Mouse (Mus musculus): Measurements from ENCODE around the gene Cct2.

Gene Cct2

GRCm38 (mm10) chr10:117063254-117064021, at the start of gene Cct2:
Cct2 (minus strand) TSS chr10:117063814.
- DNase-seq (ENCODE audit: low spot score): peak; percentile 83

- DNase-seq (ENCODE audit: low spot score): no peak
Measured at GRCm38 (mm10) chr10:117112545-117112944, 48.9 kb upstream of the Cct2 start.

GRCm38 (mm10) chr10:117111455-117111854, 47.8 kb upstream of the Cct2 start:
- DNase-seq (ENCODE audit: low spot score): no peak

- no peak for DNase-seq (ENCODE audit: low spot score)
Measured at GRCm38 (mm10) chr10:117110271-117110670, 46.7 kb upstream of the Cct2 start.

DNA sequence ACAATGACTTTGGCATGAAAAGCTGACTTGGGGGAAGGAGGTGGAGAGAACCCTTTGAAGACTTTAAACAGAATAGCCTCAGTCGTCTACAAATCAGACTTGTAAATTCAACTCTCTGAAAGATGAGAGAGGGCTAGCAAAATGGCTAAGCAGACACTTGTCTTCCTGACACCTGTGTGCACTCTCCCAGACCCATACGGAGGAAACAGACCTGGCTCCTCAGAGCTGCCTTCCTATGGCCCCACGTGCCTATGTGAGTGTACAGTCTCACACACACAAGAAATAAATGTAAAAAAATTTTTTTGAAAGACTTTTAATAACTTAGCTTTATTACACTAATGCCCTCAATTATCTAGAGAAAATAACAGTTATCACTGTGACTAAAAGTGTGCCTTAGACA, 43.1 kb upstream of the Cct2 start:
- no peak for DNase-seq (ENCODE audit: low spot score)

DNA sequence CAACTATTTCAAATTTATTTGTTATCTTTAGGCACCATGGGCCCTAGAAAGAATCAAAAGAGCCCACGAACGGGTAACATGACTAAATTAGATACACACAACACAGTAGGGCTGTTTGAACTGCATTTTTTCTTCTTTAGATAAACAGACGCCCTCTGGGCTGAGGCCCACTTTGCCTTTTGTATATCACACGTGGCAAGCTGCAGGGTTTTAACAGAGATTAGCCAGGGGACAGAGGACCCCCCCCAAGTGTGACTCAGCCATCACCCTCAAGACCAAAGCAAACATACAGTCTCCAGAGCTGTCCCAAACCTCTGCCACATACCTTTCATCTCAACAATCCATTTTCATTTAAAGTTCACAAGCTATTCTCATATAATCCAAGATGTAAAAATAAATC, 42.6 kb upstream of the Cct2 start:
- no peak for DNase-seq (ENCODE audit: low spot score)

DNA sequence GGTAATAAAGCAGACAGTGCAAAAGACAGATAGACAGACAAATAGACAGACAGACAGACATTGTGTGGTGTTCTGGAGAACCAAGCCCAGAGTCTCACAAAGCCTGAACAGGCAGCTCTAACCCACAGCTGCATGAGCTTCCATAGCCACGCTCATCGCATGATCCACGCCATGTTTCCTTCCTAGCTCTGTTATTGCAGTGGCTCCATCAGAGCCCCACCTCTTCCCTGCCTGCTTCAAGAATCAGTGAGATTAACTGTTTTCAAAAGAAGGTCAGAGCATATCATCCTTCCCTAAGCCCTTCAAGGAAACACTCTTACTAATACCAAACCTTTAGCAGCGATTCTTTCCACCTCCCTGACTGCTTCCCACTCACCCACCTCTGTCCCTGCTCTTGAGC, 41.4 kb upstream of the Cct2 start:
- no peak for DNase-seq (ENCODE audit: low spot score)

DNA sequence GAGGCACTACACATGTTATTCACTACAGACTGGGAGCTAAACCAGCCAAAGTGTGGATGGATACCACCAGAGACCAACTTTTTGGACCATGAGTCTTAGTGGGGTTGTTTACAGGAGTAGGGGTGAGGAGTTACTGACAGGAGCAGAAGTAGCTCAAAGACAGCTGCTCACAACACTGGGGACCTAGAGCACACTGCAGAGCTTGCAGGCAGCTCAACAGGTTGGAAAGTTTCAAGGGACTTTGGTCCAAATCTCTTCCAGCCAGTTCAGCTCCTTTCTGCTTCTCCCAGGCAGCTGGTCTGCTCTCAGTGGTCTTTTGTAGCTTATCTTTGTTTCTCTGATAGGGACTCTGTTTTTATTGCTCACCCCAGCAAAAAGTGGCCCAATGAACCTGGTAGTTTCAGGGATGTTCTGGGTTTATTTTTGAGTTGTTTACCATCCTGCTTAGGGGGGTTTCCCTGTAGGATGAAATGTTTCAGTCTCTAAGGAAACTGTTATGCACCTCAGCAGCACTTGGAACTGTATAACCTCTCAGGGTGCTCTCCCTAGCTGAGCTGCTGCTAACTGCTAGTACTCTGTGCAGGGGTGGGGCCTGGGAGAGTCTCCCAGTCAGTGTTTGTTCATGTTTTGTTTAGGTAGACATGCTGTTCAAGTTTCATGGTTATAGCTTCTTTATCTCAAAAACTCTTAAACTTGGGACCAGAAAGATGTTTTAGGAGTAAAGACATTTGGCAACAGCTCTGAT, 40.4 kb upstream of the Cct2 start:
- no peak for DNase-seq (ENCODE audit: low spot score)

- DNase-seq (ENCODE audit: low spot score): no peak
Measured at GRCm38 (mm10) chr10:117100175-117100574, 36.6 kb upstream of the Cct2 start.

- no peak for DNase-seq (ENCODE audit: low spot score)
Measured at GRCm38 (mm10) chr10:117097116-117097698, 33.6 kb upstream of the Cct2 start.

DNA sequence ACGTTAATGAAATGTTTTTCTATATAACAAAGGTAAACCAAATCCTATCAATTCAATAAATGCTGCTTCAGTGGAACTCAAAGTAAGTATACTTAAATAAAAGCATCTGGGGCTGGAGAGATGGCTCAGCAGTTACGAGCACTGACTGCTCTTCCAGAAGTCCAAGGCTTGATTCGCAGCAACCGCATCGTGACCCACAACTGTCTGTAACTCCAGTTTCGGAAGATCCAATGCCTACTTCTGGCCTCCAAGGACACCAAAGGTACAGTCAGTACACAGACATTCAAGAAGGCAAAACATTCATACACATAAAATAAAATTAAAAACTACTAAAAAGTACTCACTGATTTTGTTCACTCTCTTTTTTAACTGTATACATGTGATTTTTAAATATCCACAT, 32.5 kb upstream of the Cct2 start:
- DNase-seq (ENCODE audit: low spot score): no peak

DNA sequence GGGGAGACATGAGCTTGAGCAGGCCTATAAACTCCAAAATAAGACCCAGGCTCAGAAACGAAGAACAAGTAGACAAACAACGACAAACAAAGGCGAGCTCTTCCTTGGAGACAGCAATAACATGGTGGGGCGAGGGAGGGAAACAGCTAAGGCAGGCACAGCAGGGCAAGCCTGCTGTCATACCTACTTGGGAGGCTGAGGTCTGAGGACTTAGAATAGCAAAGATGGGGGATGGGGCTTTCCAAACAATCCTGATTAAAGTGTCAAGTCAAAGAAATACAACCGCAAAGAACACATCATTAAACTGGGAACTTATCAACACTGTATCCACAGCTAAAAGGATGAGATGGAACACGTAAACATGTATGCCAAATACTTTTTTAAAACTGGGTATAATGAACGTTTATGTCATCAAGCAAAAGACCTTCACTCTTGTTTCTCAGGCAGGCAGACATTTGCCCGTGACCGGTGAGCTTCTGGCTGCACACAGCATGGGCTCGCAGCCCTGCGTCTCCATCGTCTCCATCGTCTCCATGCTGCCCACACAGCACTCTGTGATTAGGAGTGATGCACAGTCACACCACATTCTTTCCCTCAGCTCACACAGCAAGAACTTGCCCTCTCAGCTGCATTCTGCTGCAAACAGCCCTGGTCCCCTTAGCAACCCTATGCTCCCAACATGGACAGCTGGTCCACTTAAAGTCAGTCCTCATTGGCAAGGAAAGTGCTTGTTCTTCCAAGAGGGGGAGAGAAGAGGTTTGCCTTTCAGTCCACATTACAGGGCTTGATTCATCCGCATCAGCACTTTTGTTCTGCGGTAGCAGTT, 31.1 kb upstream of the Cct2 start:
- DNase-seq (ENCODE audit: low spot score): no peak

- DNase-seq (ENCODE audit: low spot score): no peak
Measured at GRCm38 (mm10) chr10:117089628-117090027, 26.0 kb upstream of the Cct2 start.

GRCm38 (mm10) chr10:117081914-117082359, 18.3 kb upstream of the Cct2 start:
- DNase-seq (ENCODE audit: low spot score): no peak

DNA sequence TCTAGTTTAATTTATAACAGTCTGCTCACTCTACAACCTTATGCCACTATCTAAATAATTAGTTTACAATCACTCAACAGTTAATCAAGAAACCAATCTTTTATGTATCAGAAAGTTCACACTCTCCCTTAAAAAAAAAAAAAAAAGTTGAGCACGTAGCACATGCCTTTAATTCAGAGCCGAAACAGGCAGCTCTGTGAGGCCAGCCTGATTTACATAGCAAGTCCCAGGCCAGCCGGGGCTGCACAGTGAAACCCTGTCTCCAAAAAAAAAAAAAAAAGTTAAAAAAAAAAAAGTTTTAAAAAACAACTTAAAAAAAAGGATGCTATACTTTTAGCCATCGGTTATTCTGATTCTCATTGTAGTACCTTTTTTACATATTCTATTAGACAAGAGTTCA, 17.7 kb upstream of the Cct2 start:
- no peak for DNase-seq (ENCODE audit: low spot score)

- DNase-seq (ENCODE audit: low spot score): no peak
Measured at GRCm38 (mm10) chr10:117078284-117078683, 14.7 kb upstream of the Cct2 start.

DNA sequence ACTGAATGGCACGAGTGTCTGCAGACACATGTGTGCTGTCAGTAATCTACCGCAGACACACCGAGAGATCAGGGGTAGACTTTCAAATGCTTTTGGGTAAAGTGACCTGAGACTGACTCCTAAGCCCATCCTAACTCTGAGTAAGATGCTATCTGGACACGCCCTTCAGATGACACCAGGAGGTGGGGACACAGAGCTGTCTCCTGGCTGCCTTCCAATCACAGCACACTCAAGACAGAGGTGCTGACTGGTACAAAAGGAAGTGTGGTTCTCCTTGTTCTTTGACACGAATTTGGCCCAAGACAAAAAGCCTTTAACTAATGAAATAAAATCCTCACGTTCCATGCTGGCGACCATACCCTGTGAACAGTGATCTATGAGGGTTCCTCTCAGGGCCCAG, 9.6 kb upstream of the Cct2 start:
- no peak for DNase-seq (ENCODE audit: low spot score)

GRCm38 (mm10) chr10:117072191-117072888, 8.7 kb upstream of the Cct2 start:
- no peak for DNase-seq (ENCODE audit: low spot score)

DNA sequence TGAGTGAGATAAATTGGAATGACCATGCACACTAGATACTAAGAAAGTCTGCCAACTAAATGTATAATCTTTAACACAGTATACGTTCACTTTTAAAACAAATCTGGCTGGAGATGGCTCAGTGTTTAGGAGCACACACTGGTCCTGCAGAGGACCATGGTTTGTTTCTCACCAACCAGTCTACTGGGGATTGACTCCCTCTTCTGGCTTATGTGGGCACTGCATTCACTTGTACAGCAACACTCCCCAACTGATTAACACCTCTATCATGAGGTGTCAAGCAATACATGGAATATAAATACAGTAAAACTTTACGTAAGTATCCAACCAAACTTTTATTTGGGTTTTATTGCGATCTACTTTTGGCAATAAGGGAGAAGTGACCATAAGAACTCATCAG, 5.5 kb upstream of the Cct2 start:
- DNase-seq (ENCODE audit: low spot score): no peak

- DNase-seq (ENCODE audit: low spot score): no peak
Measured at GRCm38 (mm10) chr10:117064076-117064475, 462 bp upstream of the Cct2 start.

GRCm38 (mm10) chr10:117062894-117063253, 740 bp downstream of the Cct2 start:
- no peak for DNase-seq (ENCODE audit: low spot score)

DNA sequence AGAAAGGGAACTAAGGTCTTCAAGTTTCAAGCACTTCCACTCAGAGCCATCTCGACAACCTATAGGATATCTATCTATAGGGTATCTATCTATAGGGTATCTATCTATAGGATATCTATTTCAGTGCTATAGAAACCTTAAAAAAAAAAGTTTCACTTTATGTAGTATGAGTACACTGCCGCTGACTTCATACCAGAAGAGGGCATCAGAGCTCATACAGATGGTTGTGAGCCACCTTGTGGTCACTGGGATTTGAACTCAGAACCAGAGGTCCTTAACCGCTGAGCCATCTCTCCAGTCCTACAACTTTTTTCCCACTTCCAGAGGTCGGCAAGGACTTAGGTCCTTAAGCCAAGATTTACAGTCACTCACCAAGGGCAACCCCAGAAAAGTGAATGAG, 7.9 kb downstream of the Cct2 start:
- no peak for DNase-seq (ENCODE audit: low spot score)
